Mouse (Mus musculus): ENCODE data around the gene Map3k10.

- TF ChIP-seq POLR2A (IDR thresholded peaks at IDR 0.05; ENCODE audit: borderline replicate concordance, extremely low read depth, low read depth, low read length) (no peak), CTCF (IDR thresholded peaks at IDR 0.05; ENCODE audit: insufficient read depth, low read length) (no peak)
These were observed 240 bp downstream of the Map3k10 start for GRCm38 (mm10) chr7:27674195-27674521.
